Mouse (Mus musculus) lung, adult 2 months (tissue): ENCODE measurements around the gene Selenof. TPM values are rescaled to one million over a fixed set of nuclear protein-coding genes. Genes with fewer than 3 reads are reported as not detected.

ENCODE experiments used
- DNase-seq: peaks from one replicate; pipeline ENCODE4 v3.0.0; 2022
- H3K4me1 ChIP-seq: fragments of 200-500 bp; 2 replicates; pipeline ENCODE4 v1.6.1; 2011; ENCODE audit warnings: low read length; ENCODE audit not compliant: control insufficient read depth, insufficient read depth
- H3K4me3 ChIP-seq: fragments of 200-500 bp; replicated peaks from 2 replicates; pipeline ENCODE3; 2011; ENCODE audit warnings: low read depth, mild to moderate bottlenecking, control low read depth, low read length; ENCODE audit errors: extremely low read depth
- CTCF ChIP-seq: fragments of 200-500 bp; IDR thresholded peaks from 2 replicates; pipeline ENCODE4 v1.5.1; 2011; ENCODE audit warnings: mild to moderate bottlenecking, low read length, control low read depth; ENCODE audit not compliant: insufficient read depth
- POLR2A ChIP-seq: fragments of 200-500 bp; IDR thresholded peaks from 2 replicates; pipeline ENCODE4 v1.6.1; 2011; ENCODE audit warnings: low read depth, mild to moderate bottlenecking, control low read depth, low read length, borderline replicate concordance; ENCODE audit errors: extremely low read depth
- WGBS: fragments of 180-500 bp; shearing (Covaris S2); methylation state at CpG from one replicate; pipeline ENCODE4 v1.1.7; 2018; 5-methylcytosine and 5-hydroxymethylcytosine counted together
- polyA plus RNA-seq: library from polyadenylated mRNA; depleted of rRNA; stranded (reverse); fragments of >200 nt; gene quantifications from 2 replicates; pipeline ENCODE4 v1.2.3, GENCODE M21; 2012

Selenof gene
- polyA plus RNA-seq, 1 experiment: 228 TPM

GRCm38 (mm10) chr3:144545832-144546231 is 24.3 kb upstream of the Selenof start:
- no peak for DNase-seq

GRCm38 (mm10) chr3:144546490-144546889 is 23.6 kb upstream of the Selenof start:
- WGBS: 26% methylated on average over 4 of the region's 4 CpGs
- H3K4me1 ChIP-seq: peaks cover 7% of the 10 kb centered on the region
- no peak for DNase-seq
- TF ChIP-seq POLR2A (no peak), CTCF (no peak)
- H3K4me3 ChIP-seq: no peak overlapping the region

More at GRCm38 (mm10) chr3:144545832-144546231, 24.3 kb upstream of the Selenof start:
- H3K4me3 ChIP-seq: no peak overlapping the region
- WGBS: 45% methylated on average over 4 of the region's 4 CpGs
- TF ChIP-seq POLR2A: no peak
- no peak for TF ChIP-seq CTCF
- peaks cover 10% of the 10 kb centered on the region for H3K4me1 ChIP-seq

- Histone ChIP-seq H3K4me1 (peaks cover 2% of the 10 kb centered on the region; the same call in 1 of the 2 replicates), H3K4me3 (no peak overlapping the region)
- WGBS: 82% methylated on average over 7 of the region's 7 CpGs
- DNase-seq: no peak
- no peak for TF ChIP-seq CTCF
- TF ChIP-seq POLR2A: no peak
Measured at GRCm38 (mm10) chr3:144548186-144548845, 21.8 kb upstream of the Selenof start.

- Histone ChIP-seq H3K4me3 (no peak overlapping the region), H3K4me1 (peaks cover 2% of the 10 kb centered on the region; the same call in 1 of the 2 replicates)
- no peak for TF ChIP-seq POLR2A
- TF ChIP-seq CTCF: no peak
- no peak for DNase-seq
- WGBS: 83% methylated on average over 5 of the region's 5 CpGs
Measured at GRCm38 (mm10) chr3:144550036-144550435, 20.1 kb upstream of the Selenof start.

GRCm38 (mm10) chr3:144550659-144551058 is 19.4 kb upstream of the Selenof start:
- H3K4me1 ChIP-seq: peaks cover 2% of the 10 kb centered on the region; the same call in 1 of the 2 replicates
- no peak overlapping the region for H3K4me3 ChIP-seq
- TF ChIP-seq POLR2A: no peak
- TF ChIP-seq CTCF: no peak
- DNase-seq: no peak
- 84% methylated on average over 5 of the region's 5 CpGs for WGBS

GRCm38 (mm10) chr3:144551416-144551815 is 18.7 kb upstream of the Selenof start:
- 35% methylated on average over 4 of the region's 4 CpGs for WGBS
- TF ChIP-seq POLR2A: no peak
- no peak for TF ChIP-seq CTCF
- H3K4me1 ChIP-seq: peaks cover 2% of the 10 kb centered on the region; the same call in 1 of the 2 replicates
- no peak overlapping the region for H3K4me3 ChIP-seq
- no peak for DNase-seq

- no peak for TF ChIP-seq CTCF
- no peak for TF ChIP-seq POLR2A
- no peak for DNase-seq
- WGBS: 63% methylated on average over 7 of the region's 7 CpGs
Measured at GRCm38 (mm10) chr3:144553942-144554341, 16.2 kb upstream of the Selenof start.

GRCm38 (mm10) chr3:144554503-144554902 is 15.6 kb upstream of the Selenof start:
- no peak for DNase-seq
- WGBS: 81% methylated on average over 9 of the region's 9 CpGs
- Histone ChIP-seq H3K4me3 (no peak overlapping the region), H3K4me1 (peaks cover 9% of the 10 kb centered on the region)
- no peak for TF ChIP-seq POLR2A
- no peak for TF ChIP-seq CTCF

More at GRCm38 (mm10) chr3:144553942-144554341, 16.2 kb upstream of the Selenof start:
- peaks cover 9% of the 10 kb centered on the region for H3K4me1 ChIP-seq
- no peak overlapping the region for H3K4me3 ChIP-seq

GRCm38 (mm10) chr3:144555144-144555543 is 15.0 kb upstream of the Selenof start:
- no peak overlapping the region for H3K4me3 ChIP-seq
- peaks cover 9% of the 10 kb centered on the region for H3K4me1 ChIP-seq
- DNase-seq: no peak
- no peak for TF ChIP-seq CTCF
- TF ChIP-seq POLR2A: no peak
- WGBS: 76% methylated on average over 7 of the region's 7 CpGs

- Histone ChIP-seq H3K4me1 (peaks cover 12% of the 10 kb centered on the region), H3K4me3 (no peak overlapping the region)
- DNase-seq: no peak
- TF ChIP-seq CTCF (no peak), POLR2A (no peak)
- WGBS: 46% methylated on average over 16 of the region's 16 CpGs
Measured at GRCm38 (mm10) chr3:144556625-144557324, 13.3 kb upstream of the Selenof start.
